Mouse (Mus musculus) bone marrow, adult 2 months (tissue): ENCODE measurements around the gene Sytl5.

Source experiments
- CTCF ChIP-seq: fragments of 200-500 bp; IDR thresholded peaks from 2 replicates; pipeline ENCODE4 v1.5.1; 2011; ENCODE audit warnings: low read length, control low read depth; ENCODE audit not compliant: control insufficient read depth, insufficient read depth
- POLR2A ChIP-seq: fragments of 200-500 bp; IDR thresholded peaks from 2 replicates; pipeline ENCODE4 v1.6.1; 2011; ENCODE audit warnings: low read depth, mild to moderate bottlenecking, control low read depth, low read length, borderline replicate concordance; ENCODE audit not compliant: control insufficient read depth

DNA sequence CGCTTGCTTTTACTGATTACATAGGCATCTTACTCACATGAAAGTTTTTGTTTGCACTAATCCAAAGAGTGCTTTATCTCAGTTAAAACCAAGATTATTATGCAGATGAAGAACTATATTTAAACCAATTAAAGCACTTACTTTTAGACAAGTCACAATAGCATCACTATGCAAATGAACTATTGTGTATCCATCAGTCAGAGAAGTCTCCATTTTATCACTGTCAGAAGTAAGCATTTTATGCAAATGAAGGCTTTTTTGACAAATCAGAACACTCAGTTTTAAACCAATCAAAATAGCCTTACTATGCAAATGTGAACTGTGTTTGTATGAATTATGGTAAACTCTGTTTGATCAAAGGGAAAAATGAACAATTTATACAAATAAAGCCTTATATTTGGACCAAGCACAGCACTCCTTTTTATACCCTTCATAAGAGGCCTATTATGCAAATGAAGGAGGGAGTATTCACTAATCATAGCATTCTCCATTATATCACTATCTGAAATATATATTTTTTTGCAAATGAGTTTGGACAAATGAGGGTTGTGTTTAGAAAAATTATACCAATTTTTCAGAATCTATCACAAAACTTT is 122.4 kb downstream of the Sytl5 start:
- TF ChIP-seq CTCF (no peak), POLR2A (no peak)
